Mouse (Mus musculus): Measurements from ENCODE around the gene Glcci1. TPM values are rescaled to one million over a fixed set of nuclear protein-coding genes. Genes with fewer than 3 reads are reported as not detected.
A peak's percentile ranks its signal among the peaks of the same experiment; 100 is the strongest.

The Glcci1 gene
- total RNA-seq (2012; rRNA removed) (1.8 and 2.1 TPM in 2 replicates), polyA plus RNA-seq (2012; ENCODE audit: insufficient read depth in 1 of 2, insufficient read length in 2 of 2, low read depth in 1 of 2, low replicate concordance in 2 of 2, missing spikeins in 1 of 2) (10 to 100 TPM in 1 of 2 experiments, 1 to 10 TPM in 1; 7.9 to 31.1 TPM)

GRCm38 (mm10) chr6:8509551-8509950 lies at the start of gene Glcci1:
Gene Glcci1, plus strand, starts transcription at chr6:8509600.
- peak within 1 kb of the TSS; percentile 90 to 98 for H3K4me3 ChIP-seq (ENCODE audit: control insufficient read depth in 1 of 2, insufficient read depth in 1 of 2, low read depth in 2 of 2, low read length in 2 of 2)
- H3K27ac ChIP-seq (ENCODE audit: control insufficient read depth, low read depth, low read length), result peak within 1 kb of the TSS; percentile 57
- peak; percentile 69 for DNase-seq (ENCODE audit: low read depth, low spot score)
- no peaks in the 10 kb centered on the region for H3K27me3 ChIP-seq (ENCODE audit: control insufficient read depth in 1 of 2, insufficient read depth in 2 of 2, low read length in 2 of 2)
- no peaks in the 10 kb centered on the region for H3K9me3 ChIP-seq (replicated peaks; ENCODE audit: insufficient read depth, low read length)
- H3K36me3 ChIP-seq (ENCODE audit: control insufficient read depth in 1 of 2, insufficient read depth in 2 of 2, low read length in 2 of 2), result peaks cover 0 to 21% of the 10 kb centered on the region in 2 experiments; a peak in 2 of 4 replicates
- H3K4me1 ChIP-seq (ENCODE audit: control insufficient read depth in 1 of 2, insufficient read depth in 2 of 2, low read length in 2 of 2), result peaks cover 12 to 13% of the 10 kb centered on the region in 2 experiments
- peaks cover 24% of the 10 kb centered on the region for H3K79me2 ChIP-seq (ENCODE audit: control insufficient read depth, insufficient read depth, low read length, poor library complexity)
- peak within 1 kb of the TSS; percentile 81 for H3K9ac ChIP-seq (ENCODE audit: control insufficient read depth, low read depth, low read length, poor library complexity, severe bottlenecking)
- TF ChIP-seq POLR2A (IDR thresholded peaks at IDR 0.05; ENCODE audit: control insufficient read depth in 1 of 2, insufficient read depth in 1 of 2, low read depth in 1 of 2, low read length in 2 of 2, poor library complexity in 1 of 2) (peak in 1 of 2 experiments; percentile 23; a peak in 2 of 4 replicates), NELFE (IDR thresholded peaks at IDR 0.05; ENCODE audit: low read depth, low read length) (peak; percentile 8; the same call in 1 of the 2 replicates), MYB (IDR thresholded peaks at IDR 0.05; ENCODE audit: low read depth, low read length) (peak; percentile 75), USF2 (IDR thresholded peaks at IDR 0.05; ENCODE audit: borderline replicate concordance in 1 of 2, insufficient read depth in 1 of 2, low read depth in 1 of 2, low read length in 2 of 2) (no peak)

- peaks cover 2 to 4% of the 10 kb centered on the region in 2 experiments; a peak in 2 of 4 replicates for H3K4me1 ChIP-seq (ENCODE audit: control insufficient read depth in 1 of 2, insufficient read depth in 2 of 2, low read length in 2 of 2)
- peaks cover 0 to 5% of the 10 kb centered on the region in 2 experiments; a peak in 1 of 4 replicates for H3K36me3 ChIP-seq (ENCODE audit: control insufficient read depth in 1 of 2, insufficient read depth in 2 of 2, low read length in 2 of 2)
- H3K27me3 ChIP-seq (ENCODE audit: control insufficient read depth in 1 of 2, insufficient read depth in 2 of 2, low read length in 2 of 2), result no peaks in the 10 kb centered on the region
- H3K9me3 ChIP-seq (replicated peaks; ENCODE audit: insufficient read depth, low read length), result no peaks in the 10 kb centered on the region
- H3K27ac ChIP-seq (ENCODE audit: control insufficient read depth, low read depth, low read length), result no peak overlapping the region
- DNase-seq (ENCODE audit: low read depth, low spot score), result no peak
- no peak for TF ChIP-seq TBP (IDR thresholded peaks at IDR 0.05; ENCODE audit: low read depth, low read length)
- no peak for TF ChIP-seq USF2 (IDR thresholded peaks at IDR 0.05; ENCODE audit: borderline replicate concordance in 1 of 2, insufficient read depth in 1 of 2, low read depth in 1 of 2, low read length in 2 of 2)
- no peak for TF ChIP-seq RCOR1 (IDR thresholded peaks at IDR 0.05; ENCODE audit: low read depth, low read length)
- TF ChIP-seq ZC3H11A (IDR thresholded peaks at IDR 0.05; ENCODE audit: low read depth, low read length), result no peak
- no peak for TF ChIP-seq ZMIZ1 (IDR thresholded peaks at IDR 0.05; ENCODE audit: low read depth, low read length)
- TF ChIP-seq POLR2A (IDR thresholded peaks at IDR 0.05; ENCODE audit: control insufficient read depth in 1 of 2, insufficient read depth in 1 of 2, low read depth in 1 of 2, low read length in 2 of 2, poor library complexity in 1 of 2), result no peak
- no peak for TF ChIP-seq TAL1 (IDR thresholded peaks at IDR 0.05; ENCODE audit: low read length)
- TF ChIP-seq GABPA (IDR thresholded peaks at IDR 0.05; ENCODE audit: low read depth, low read length), result no peak
- no peak for TF ChIP-seq ZKSCAN1 (IDR thresholded peaks at IDR 0.05; ENCODE audit: low read depth, low read length)
- H3K4me3 ChIP-seq (ENCODE audit: control insufficient read depth in 1 of 2, insufficient read depth in 1 of 2, low read depth in 2 of 2, low read length in 2 of 2), result no peak overlapping the region
- no peak overlapping the region for H3K9ac ChIP-seq (ENCODE audit: control insufficient read depth, low read depth, low read length, poor library complexity, severe bottlenecking)
- no peaks in the 10 kb centered on the region for H3K79me2 ChIP-seq (ENCODE audit: control insufficient read depth, insufficient read depth, low read length, poor library complexity)
Observed at GRCm38 (mm10) chr6:8462447-8462846, 47.0 kb upstream of the Glcci1 start.

GRCm38 (mm10) chr6:8465388-8465787 lies 44.0 kb upstream of the Glcci1 start:
- TF ChIP-seq POLR2AphosphoS5 (IDR thresholded peaks at IDR 0.05; ENCODE audit: borderline replicate concordance, low read depth, low read length), result no peak
- TF ChIP-seq E2F4 (IDR thresholded peaks at IDR 0.05; ENCODE audit: borderline replicate concordance, low read depth, low read length), result no peak
- TF ChIP-seq TBP (IDR thresholded peaks at IDR 0.05; ENCODE audit: low read depth, low read length), result no peak
- no peak for TF ChIP-seq ETS1 (IDR thresholded peaks at IDR 0.05; ENCODE audit: low read depth, low read length)
- no peak for TF ChIP-seq RCOR1 (IDR thresholded peaks at IDR 0.05; ENCODE audit: low read depth, low read length)
- TF ChIP-seq GABPA (IDR thresholded peaks at IDR 0.05; ENCODE audit: low read depth, low read length), result no peak
- TF ChIP-seq USF2 (IDR thresholded peaks at IDR 0.05; ENCODE audit: borderline replicate concordance in 1 of 2, insufficient read depth in 1 of 2, low read depth in 1 of 2, low read length in 2 of 2), result no peak
- TF ChIP-seq MEF2A (IDR thresholded peaks at IDR 0.05; ENCODE audit: extremely low read depth, insufficient replicate concordance, low read depth, low read length, poor library complexity, severe bottlenecking), result no peak

More at GRCm38 (mm10) chr6:8465388-8465787, 44.0 kb upstream of the Glcci1 start:
- H3K4me1 ChIP-seq (ENCODE audit: control insufficient read depth in 1 of 2, insufficient read depth in 2 of 2, low read length in 2 of 2), result peaks cover 0 to 4% of the 10 kb centered on the region in 2 experiments; a peak in 2 of 4 replicates
- H3K36me3 ChIP-seq (ENCODE audit: control insufficient read depth in 1 of 2, insufficient read depth in 2 of 2, low read length in 2 of 2), result peaks cover 0 to 6% of the 10 kb centered on the region in 2 experiments; a peak in 1 of 4 replicates
- H3K27ac ChIP-seq (ENCODE audit: control insufficient read depth, low read depth, low read length), result no peak overlapping the region
- H3K9me3 ChIP-seq (replicated peaks; ENCODE audit: insufficient read depth, low read length), result no peaks in the 10 kb centered on the region
- no peak overlapping the region for H3K4me3 ChIP-seq (ENCODE audit: control insufficient read depth in 1 of 2, insufficient read depth in 1 of 2, low read depth in 2 of 2, low read length in 2 of 2)
- H3K9ac ChIP-seq (ENCODE audit: control insufficient read depth, low read depth, low read length, poor library complexity, severe bottlenecking), result no peak overlapping the region
- no peaks in the 10 kb centered on the region for H3K79me2 ChIP-seq (ENCODE audit: control insufficient read depth, insufficient read depth, low read length, poor library complexity)
- no peak for DNase-seq (ENCODE audit: low read depth, low spot score)
- no peaks in the 10 kb centered on the region for H3K27me3 ChIP-seq (ENCODE audit: control insufficient read depth in 1 of 2, insufficient read depth in 2 of 2, low read length in 2 of 2)

All from MEL (cell line).